Mouse (Mus musculus) lung, postnatal 25 days (tissue): Measurements from ENCODE around the gene Ier5l.

Source experiments
- DNase-seq: peaks from one replicate; pipeline ENCODE4 v3.0.0; 2022; ENCODE audit warnings: low spot score

Ier5l gene

GRCm38 (mm10) chr2:30470143-30470946 is 3.7 kb downstream of the Ier5l start:
- DNase-seq: peak; percentile 74

- DNase-seq: peak; percentile 78
These were observed 4.2 kb downstream of the Ier5l start for GRCm38 (mm10) chr2:30469796-30470142.

- no peak for DNase-seq
These were observed 5.0 kb downstream of the Ier5l start for GRCm38 (mm10) chr2:30469009-30469408.

GRCm38 (mm10) chr2:30466787-30467186 is 7.2 kb downstream of the Ier5l start:
- no peak for DNase-seq

GRCm38 (mm10) chr2:30464411-30464810 is 9.6 kb downstream of the Ier5l start:
- DNase-seq: no peak

- peak; percentile 90 for DNase-seq
These were observed 10.1 kb downstream of the Ier5l start for GRCm38 (mm10) chr2:30463904-30464330.

- peak; percentile 77 for DNase-seq
These were observed 10.7 kb downstream of the Ier5l start for GRCm38 (mm10) chr2:30463341-30463761.

- DNase-seq: no peak
These were observed 14.8 kb downstream of the Ier5l start for GRCm38 (mm10) chr2:30459241-30459640.

GRCm38 (mm10) chr2:30458349-30458748 is 15.7 kb downstream of the Ier5l start:
- no peak for DNase-seq

GRCm38 (mm10) chr2:30456104-30456980 is 17.7 kb downstream of the Ier5l start:
- DNase-seq: no peak

- no peak for DNase-seq
These were observed 19.4 kb downstream of the Ier5l start for GRCm38 (mm10) chr2:30454587-30454986.

GRCm38 (mm10) chr2:30453570-30453969 is 20.4 kb downstream of the Ier5l start:
- DNase-seq: no peak

GRCm38 (mm10) chr2:30451525-30451924 is 22.5 kb downstream of the Ier5l start:
- no peak for DNase-seq

- DNase-seq: no peak
These were observed 23.5 kb downstream of the Ier5l start for GRCm38 (mm10) chr2:30450530-30450929.

GRCm38 (mm10) chr2:30448371-30448770 is 25.6 kb downstream of the Ier5l start:
- no peak for DNase-seq

GRCm38 (mm10) chr2:30446891-30447826 is 26.9 kb downstream of the Ier5l start:
- DNase-seq: peak; percentile 74

- no peak for DNase-seq
These were observed 28.7 kb downstream of the Ier5l start for GRCm38 (mm10) chr2:30445312-30445711.

- no peak for DNase-seq
These were observed 29.6 kb downstream of the Ier5l start for GRCm38 (mm10) chr2:30444450-30444849.

GRCm38 (mm10) chr2:30444006-30444405 is 30.0 kb downstream of the Ier5l start:
- DNase-seq: no peak

GRCm38 (mm10) chr2:30443281-30443680 is 30.7 kb downstream of the Ier5l start:
- DNase-seq: no peak

- DNase-seq: no peak
These were observed 31.5 kb downstream of the Ier5l start for GRCm38 (mm10) chr2:30442498-30442890.
